Mouse (Mus musculus): Measurements from ENCODE around the gene Timd2. TPM values are rescaled to one million over a fixed set of nuclear protein-coding genes. Genes with fewer than 3 reads are reported as not detected.
"Not testable (repeated sequence)": the region's sequence is repeated elsewhere in the genome, so short reads cannot be mapped to it uniquely, and the experiment has no call there.

The Timd2 gene
- 0.48 TPM in 1 of 2 replicates, not detected in the other for polyA plus RNA-seq (2015; fragmentation: Nextera tagmentation; extraction: Ambion mirVana)

- H3K9me3 ChIP-seq = no peaks in the 10 kb centered on the region
- H3K4me2 ChIP-seq = no peak within 1 kb of the TSS
- no peak within 1 kb of the TSS for H3K27ac ChIP-seq
- no peak within 1 kb of the TSS for H3K4me3 ChIP-seq
- H3K36me3 ChIP-seq = no peaks in the 10 kb centered on the region
- ATAC-seq (ENCODE audit: insufficient number of reproducible peaks, insufficient read depth, low FRiP score, low TSS enrichment, low read depth) = no peak
- no peaks in the 10 kb centered on the region for H3K27me3 ChIP-seq
- no peaks in the 10 kb centered on the region for H3K4me1 ChIP-seq
- no peak within 1 kb of the TSS for H3K9ac ChIP-seq
- 63% methylated on average over 6 of the region's 6 CpGs for WGBS
These were observed at the start of gene Timd2 for GRCm38 (mm10) chr11:46706664-46707356. Gene Timd2 (minus strand): TSS chr11:46707061.

- H3K27ac ChIP-seq; H3K4me3 ChIP-seq; H3K4me1 ChIP-seq; H3K36me3 ChIP-seq; H3K27me3 ChIP-seq; H3K9ac ChIP-seq; ATAC-seq (ENCODE audit: insufficient number of reproducible peaks, insufficient read depth, low FRiP score, low TSS enrichment, low read depth); H3K9me3 ChIP-seq; H3K4me2 ChIP-seq: not testable (repeated sequence)
- 84% methylated on average over 6 of the region's 6 CpGs for WGBS
These were observed 48.9 kb upstream of the Timd2 start for GRCm38 (mm10) chr11:46755714-46756113.

- Histone ChIP-seq H3K4me2 (no peak overlapping the region), H3K4me3 (no peak overlapping the region), H3K9me3 (no peaks in the 10 kb centered on the region), H3K36me3 (no peaks in the 10 kb centered on the region), H3K27me3 (no peaks in the 10 kb centered on the region), H3K9ac (no peak overlapping the region), H3K4me1 (no peaks in the 10 kb centered on the region), H3K27ac (no peak overlapping the region)
- 89% methylated on average over 4 of the region's 4 CpGs for WGBS
- ATAC-seq (ENCODE audit: insufficient number of reproducible peaks, insufficient read depth, low FRiP score, low TSS enrichment, low read depth) = no peak
These were observed 47.8 kb upstream of the Timd2 start for GRCm38 (mm10) chr11:46754669-46755068.

DNA sequence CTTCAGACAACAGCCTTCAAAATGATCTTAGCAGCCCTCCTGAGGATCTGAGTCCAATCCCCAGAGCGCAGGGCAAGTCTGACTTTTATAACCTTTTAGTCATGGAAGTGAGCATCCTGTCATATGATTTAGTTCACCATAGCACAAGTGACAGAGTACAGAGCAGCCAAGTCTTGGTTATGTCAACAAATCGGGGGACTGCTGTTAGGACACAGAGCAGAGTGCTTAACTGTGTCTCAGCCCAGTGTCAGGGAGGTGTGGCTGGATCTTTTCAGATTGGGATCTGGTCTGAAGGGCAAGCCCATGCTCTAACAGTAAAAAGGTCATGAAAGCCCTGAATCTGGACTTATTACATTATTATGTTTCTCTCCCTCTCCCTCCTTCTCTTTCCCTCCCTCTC is 46.8 kb upstream of the Timd2 start:
- no peak overlapping the region for H3K9ac ChIP-seq
- no peak overlapping the region for H3K4me2 ChIP-seq
- H3K27me3 ChIP-seq = no peaks in the 10 kb centered on the region
- H3K27ac ChIP-seq = no peak overlapping the region
- H3K4me3 ChIP-seq = no peak overlapping the region
- WGBS = 74% methylated on average over 2 of the region's 2 CpGs
- no peaks in the 10 kb centered on the region for H3K36me3 ChIP-seq
- ATAC-seq (ENCODE audit: insufficient number of reproducible peaks, insufficient read depth, low FRiP score, low TSS enrichment, low read depth) = no peak
- H3K4me1 ChIP-seq = no peaks in the 10 kb centered on the region
- no peaks in the 10 kb centered on the region for H3K9me3 ChIP-seq

DNA sequence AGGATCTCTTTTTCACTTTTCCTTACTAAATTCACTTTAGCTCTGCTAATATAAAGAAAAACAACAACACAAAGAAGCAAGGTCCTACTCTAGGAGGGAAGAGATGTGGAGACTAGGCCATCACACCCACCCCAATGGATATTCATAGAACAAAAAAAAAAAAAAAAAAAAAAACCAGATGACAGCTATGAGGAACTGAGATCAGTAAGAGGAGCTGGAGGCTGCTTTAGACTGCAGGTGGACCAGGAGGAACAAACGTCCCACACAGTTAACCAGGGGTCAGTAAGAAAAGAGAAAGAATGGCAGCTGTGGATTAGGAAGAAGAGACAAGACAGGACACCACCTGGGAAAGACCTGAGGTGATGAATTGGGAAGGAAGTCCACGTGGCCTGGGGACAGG is 41.1 kb upstream of the Timd2 start:
- no peaks in the 10 kb centered on the region for H3K4me1 ChIP-seq
- ATAC-seq (ENCODE audit: insufficient number of reproducible peaks, insufficient read depth, low FRiP score, low TSS enrichment, low read depth) = no peak
- no peak overlapping the region for H3K9ac ChIP-seq
- H3K4me3 ChIP-seq = no peak overlapping the region
- H3K36me3 ChIP-seq = no peaks in the 10 kb centered on the region
- no peaks in the 10 kb centered on the region for H3K27me3 ChIP-seq
- no peak overlapping the region for H3K27ac ChIP-seq
- H3K9me3 ChIP-seq = no peaks in the 10 kb centered on the region
- H3K4me2 ChIP-seq = no peak overlapping the region
- 48% methylated on average over 2 of the region's 2 CpGs for WGBS

DNA sequence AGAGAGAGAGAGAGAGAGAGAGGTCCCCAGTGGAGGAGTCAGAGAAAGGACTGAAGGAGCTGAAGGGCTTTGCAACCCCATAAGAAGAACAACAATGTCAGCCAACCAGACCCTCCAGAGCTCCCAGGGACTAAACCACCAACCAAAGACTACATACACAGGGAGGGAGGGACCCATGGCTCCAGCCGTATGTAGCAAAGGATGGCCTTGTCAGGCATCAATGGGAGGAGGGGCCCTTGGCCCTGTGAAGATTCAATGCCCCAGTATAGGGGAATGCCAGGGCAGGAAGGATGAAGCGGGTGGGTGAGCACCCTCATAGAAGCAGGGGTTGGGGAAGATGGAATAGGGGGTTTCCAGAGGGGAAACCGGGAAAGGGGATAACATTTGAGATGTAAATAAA is 34.9 kb upstream of the Timd2 start:
- no peaks in the 10 kb centered on the region for H3K4me1 ChIP-seq
- ATAC-seq (ENCODE audit: insufficient number of reproducible peaks, insufficient read depth, low FRiP score, low TSS enrichment, low read depth) = no peak
- no peak overlapping the region for H3K27ac ChIP-seq
- H3K36me3 ChIP-seq = no peaks in the 10 kb centered on the region
- H3K9me3 ChIP-seq = no peaks in the 10 kb centered on the region
- no peaks in the 10 kb centered on the region for H3K27me3 ChIP-seq
- H3K9ac ChIP-seq = no peak overlapping the region
- no peak overlapping the region for H3K4me2 ChIP-seq
- H3K4me3 ChIP-seq = no peak overlapping the region
- 71% methylated on average over 3 of the region's 3 CpGs for WGBS

DNA sequence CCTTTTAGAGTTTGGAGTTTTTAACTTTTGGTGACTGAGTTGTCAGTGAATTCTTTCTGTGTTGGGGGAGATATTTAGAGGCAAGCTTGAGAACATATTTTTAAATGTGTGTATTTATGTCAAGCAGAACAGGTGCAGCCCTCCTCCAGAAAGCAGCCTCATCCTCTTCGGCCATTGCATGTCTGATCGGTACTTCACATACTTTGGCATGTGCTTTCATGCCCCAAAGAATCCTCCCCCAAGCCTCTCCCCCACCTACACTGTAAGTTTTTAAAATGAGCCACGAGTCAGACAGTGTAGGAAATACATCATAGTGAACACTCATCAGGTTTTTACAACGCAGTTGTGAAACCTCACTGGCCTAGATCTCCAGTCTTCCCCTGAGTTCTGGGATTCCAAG is 34.0 kb upstream of the Timd2 start:
- no peak overlapping the region for H3K9ac ChIP-seq
- H3K36me3 ChIP-seq = no peaks in the 10 kb centered on the region
- H3K27me3 ChIP-seq = no peaks in the 10 kb centered on the region
- H3K4me3 ChIP-seq = no peak overlapping the region
- no peaks in the 10 kb centered on the region for H3K9me3 ChIP-seq
- H3K27ac ChIP-seq = no peak overlapping the region
- H3K4me2 ChIP-seq = no peak overlapping the region
- no peaks in the 10 kb centered on the region for H3K4me1 ChIP-seq
- no peak for ATAC-seq (ENCODE audit: insufficient number of reproducible peaks, insufficient read depth, low FRiP score, low TSS enrichment, low read depth)
- WGBS = 80% methylated on average over 4 of the region's 4 CpGs

DNA sequence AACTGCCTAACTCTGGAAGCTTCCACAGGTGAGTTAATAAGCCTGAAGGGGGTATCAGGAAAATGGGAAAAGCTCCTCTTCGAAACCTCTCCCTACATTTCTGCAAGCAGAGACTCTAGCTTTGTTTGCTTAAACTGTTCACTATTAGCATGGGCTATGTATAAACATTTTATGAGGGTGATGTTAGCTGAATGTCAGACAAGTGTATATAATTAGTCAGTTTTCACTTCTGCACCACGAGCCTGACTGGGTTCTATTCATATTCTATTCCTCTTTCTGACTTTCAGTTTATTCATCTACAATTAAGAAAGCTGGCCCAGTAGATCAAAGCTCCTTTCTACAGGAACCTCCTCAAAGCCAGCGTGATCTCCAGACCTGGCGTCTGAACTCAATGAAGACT is 32.6 kb upstream of the Timd2 start:
- Histone ChIP-seq H3K36me3 (no peaks in the 10 kb centered on the region), H3K4me2 (no peak overlapping the region), H3K9me3 (no peaks in the 10 kb centered on the region), H3K9ac (no peak overlapping the region), H3K4me1 (no peaks in the 10 kb centered on the region), H3K27ac (no peak overlapping the region), H3K27me3 (no peaks in the 10 kb centered on the region), H3K4me3 (no peak overlapping the region)
- ATAC-seq (ENCODE audit: insufficient number of reproducible peaks, insufficient read depth, low FRiP score, low TSS enrichment, low read depth) = no peak
- 82% methylated on average over 4 of the region's 4 CpGs for WGBS

GRCm38 (mm10) chr11:46735076-46735475 is 28.2 kb upstream of the Timd2 start, which contains the start of gene Havcr1:
Gene Havcr1 (plus strand): TSS chr11:46735080.
- not testable (repeated sequence) for H3K4me1 ChIP-seq; ATAC-seq (ENCODE audit: insufficient number of reproducible peaks, insufficient read depth, low FRiP score, low TSS enrichment, low read depth); H3K36me3 ChIP-seq; H3K4me2 ChIP-seq; H3K9me3 ChIP-seq; H3K4me3 ChIP-seq; H3K9ac ChIP-seq; H3K27me3 ChIP-seq; H3K27ac ChIP-seq
- WGBS = 93% methylated on average over 1 of the region's 1 CpGs

DNA sequence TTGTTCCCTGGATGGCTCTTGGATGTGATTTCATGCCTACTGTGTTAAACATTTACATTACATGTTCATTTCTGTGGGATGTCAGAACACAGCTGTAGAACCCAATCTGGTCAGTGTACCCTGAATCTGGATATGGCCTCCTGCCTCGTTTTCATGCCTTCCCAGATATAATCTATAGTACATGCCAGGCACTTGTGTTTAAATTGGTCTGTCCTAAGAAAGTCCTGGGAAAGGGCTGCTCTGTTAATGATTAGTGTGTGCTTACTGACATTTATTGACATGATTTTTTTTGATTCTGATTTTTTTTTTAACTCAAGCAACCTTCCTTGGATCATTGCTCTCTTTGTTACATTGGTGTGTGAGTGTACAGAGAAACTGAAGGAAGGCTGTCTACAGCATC is 27.8 kb upstream of the Timd2 start:
- H3K9me3 ChIP-seq = no peaks in the 10 kb centered on the region
- H3K36me3 ChIP-seq = no peaks in the 10 kb centered on the region
- H3K9ac ChIP-seq = no peak overlapping the region
- H3K27ac ChIP-seq = no peak overlapping the region
- WGBS = 22% methylated on average over 1 of the region's 1 CpGs
- no peaks in the 10 kb centered on the region for H3K27me3 ChIP-seq
- no peak overlapping the region for H3K4me3 ChIP-seq
- no peak overlapping the region for H3K4me2 ChIP-seq
- H3K4me1 ChIP-seq = no peaks in the 10 kb centered on the region
- no peak for ATAC-seq (ENCODE audit: insufficient number of reproducible peaks, insufficient read depth, low FRiP score, low TSS enrichment, low read depth)

GRCm38 (mm10) chr11:46733242-46733789 is 26.5 kb upstream of the Timd2 start:
- no peak overlapping the region for H3K27ac ChIP-seq
- H3K4me3 ChIP-seq = no peak overlapping the region
- H3K4me2 ChIP-seq = no peak overlapping the region
- ATAC-seq (ENCODE audit: insufficient number of reproducible peaks, insufficient read depth, low FRiP score, low TSS enrichment, low read depth) = no peak
- H3K36me3 ChIP-seq = no peaks in the 10 kb centered on the region
- no peaks in the 10 kb centered on the region for H3K4me1 ChIP-seq
- H3K27me3 ChIP-seq = no peaks in the 10 kb centered on the region
- WGBS = 61% methylated on average over 6 of the region's 6 CpGs
- H3K9me3 ChIP-seq = no peaks in the 10 kb centered on the region
- H3K9ac ChIP-seq = no peak overlapping the region

GRCm38 (mm10) chr11:46731541-46732070 is 24.7 kb upstream of the Timd2 start:
- no peaks in the 10 kb centered on the region for H3K27me3 ChIP-seq
- ATAC-seq (ENCODE audit: insufficient number of reproducible peaks, insufficient read depth, low FRiP score, low TSS enrichment, low read depth) = no peak
- WGBS = 83% methylated on average over 11 of the region's 11 CpGs
- H3K9me3 ChIP-seq = no peaks in the 10 kb centered on the region
- no peaks in the 10 kb centered on the region for H3K36me3 ChIP-seq
- no peak overlapping the region for H3K27ac ChIP-seq
- H3K4me2 ChIP-seq = no peak overlapping the region
- H3K4me1 ChIP-seq = no peaks in the 10 kb centered on the region
- H3K4me3 ChIP-seq = no peak overlapping the region
- H3K9ac ChIP-seq = no peak overlapping the region

Measured in embryonic facial prominence, embryonic 13.5 days (tissue).